Mouse (Mus musculus): ENCODE data around the gene BC035947. TPM values are rescaled to one million over a fixed set of nuclear protein-coding genes. Genes with fewer than 3 reads are reported as not detected.
"Not testable (repeated sequence)": the region's sequence is repeated elsewhere in the genome, so short reads cannot be mapped to it uniquely, and the experiment has no call there.

BC035947 gene
- polyA plus RNA-seq, 1 experiment from 2014 or later, result 0.49 TPM

DNA sequence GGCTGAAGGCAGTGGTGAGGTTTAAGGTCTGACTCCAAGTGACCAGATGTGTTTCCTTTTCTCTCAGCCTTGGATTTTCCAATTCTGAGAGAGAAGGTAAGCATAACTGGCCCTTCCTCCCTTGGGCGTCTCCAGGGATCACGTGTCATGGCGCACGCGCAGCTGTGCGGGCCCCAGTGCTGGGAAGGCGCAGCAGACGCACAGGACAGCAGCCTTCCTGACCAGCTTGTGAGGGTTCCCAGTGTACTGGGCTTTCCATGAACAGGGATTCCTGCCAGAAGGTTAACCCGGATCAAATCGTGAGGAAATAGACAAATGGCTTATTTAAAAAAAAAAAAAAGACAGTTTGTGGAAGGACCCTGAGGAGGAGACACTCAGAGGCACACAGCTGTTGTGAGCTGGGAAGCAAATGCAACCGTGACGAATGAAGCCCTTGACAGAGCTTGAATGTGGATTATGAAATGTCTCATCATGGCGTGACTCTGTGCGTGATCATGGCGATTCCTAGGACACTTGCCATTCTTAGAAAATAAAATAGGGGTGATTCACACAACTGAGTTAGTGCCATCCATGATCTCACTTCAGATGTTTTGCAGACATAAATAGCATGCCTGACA lies 20.3 kb upstream of the BC035947 start:
- no peak overlapping the region for H3K4me2 ChIP-seq (replicated peaks)
- 0 out of 2 replicates have a peak, but pooled peaks cover 4% of the 10 kb centered on the region for H3K4me1 ChIP-seq
- 71% methylated on average over 15 of the region's 15 CpGs for WGBS
- H3K27ac ChIP-seq (replicated peaks), result no peak overlapping the region
- H3K9ac ChIP-seq, result no peak overlapping the region
- H3K9me3 ChIP-seq (replicated peaks), result no peaks in the 10 kb centered on the region
- H3K27me3 ChIP-seq, result 0 out of 2 replicates have a peak, but pooled peaks cover 4% of the 10 kb centered on the region
- no peak overlapping the region for H3K4me3 ChIP-seq (replicated peaks)
- no peaks in the 10 kb centered on the region for H3K36me3 ChIP-seq
- peak; percentile 64; the same call in 1 of the 2 replicates for ATAC-seq (ENCODE audit: insufficient number of reproducible peaks, low FRiP score, low TSS enrichment, low read depth)

DNA sequence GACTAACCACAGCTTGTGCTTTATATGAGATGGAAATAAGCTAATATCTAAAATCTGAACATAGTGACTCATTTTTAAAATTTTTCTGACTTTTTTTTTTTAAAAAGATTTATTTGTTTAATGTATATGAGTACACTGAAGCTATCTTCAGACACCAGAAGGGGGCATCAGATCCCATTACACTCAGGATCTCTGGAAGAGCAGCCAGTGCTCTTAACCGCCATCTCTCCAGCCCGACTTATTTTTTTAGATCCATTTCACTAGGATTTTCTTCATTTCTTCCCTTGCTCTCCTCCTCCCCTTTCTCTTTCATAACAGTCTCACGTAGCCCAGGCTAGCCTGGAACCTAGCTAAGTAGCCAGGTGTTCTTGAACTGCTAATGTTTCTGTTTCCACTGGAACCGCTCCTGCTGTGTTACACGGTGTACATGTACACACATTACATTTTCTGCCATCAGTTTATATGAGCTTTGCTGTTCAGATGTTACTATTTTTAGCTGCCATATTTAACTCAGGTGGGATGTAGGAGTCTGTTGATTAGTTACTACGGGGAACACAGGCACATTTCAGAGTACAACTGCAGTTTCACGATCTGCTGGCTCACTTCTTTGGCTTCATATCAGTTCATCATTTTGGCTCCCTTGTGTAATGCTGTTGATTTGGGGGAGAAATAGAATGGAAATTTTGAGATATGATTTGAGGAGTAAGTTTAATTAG lies 18.7 kb upstream of the BC035947 start:
- Histone ChIP-seq H3K36me3 (no peaks in the 10 kb centered on the region), H3K27me3 (0 out of 2 replicates have a peak, but pooled peaks cover 4% of the 10 kb centered on the region), H3K27ac (replicated peaks) (no peak overlapping the region), H3K9me3 (replicated peaks) (no peaks in the 10 kb centered on the region), H3K4me1 (no peaks in the 10 kb centered on the region), H3K4me3 (replicated peaks) (no peak overlapping the region), H3K9ac (no peak overlapping the region), H3K4me2 (replicated peaks) (no peak overlapping the region)
- ATAC-seq (ENCODE audit: insufficient number of reproducible peaks, low FRiP score, low TSS enrichment, low read depth), result no peak
- WGBS, result 70% methylated on average over 7 of the region's 7 CpGs

DNA sequence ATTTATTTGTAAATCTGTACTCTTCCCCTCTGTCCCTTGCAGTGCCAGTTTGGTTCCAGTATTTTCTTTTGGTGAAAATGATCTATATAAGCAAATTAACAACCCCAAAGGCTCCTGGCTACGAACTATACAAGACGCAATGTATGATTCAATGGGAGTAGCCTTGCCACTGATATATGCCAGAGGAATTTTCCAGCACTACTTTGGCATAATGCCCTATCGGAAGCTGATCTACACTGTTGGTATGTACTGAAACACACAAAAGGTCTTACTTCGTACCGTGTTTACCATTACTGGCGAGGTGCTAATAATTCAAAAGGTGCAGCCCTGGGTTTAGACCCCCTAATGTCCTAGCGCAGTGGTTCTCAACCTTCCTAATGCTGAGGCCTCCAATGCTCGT lies 17.1 kb upstream of the BC035947 start:
- H3K4me1 ChIP-seq, result no peaks in the 10 kb centered on the region
- H3K9me3 ChIP-seq (replicated peaks), result no peaks in the 10 kb centered on the region
- H3K4me2 ChIP-seq (replicated peaks), result no peak overlapping the region
- no peaks in the 10 kb centered on the region for H3K27me3 ChIP-seq
- no peak for ATAC-seq (ENCODE audit: insufficient number of reproducible peaks, low FRiP score, low TSS enrichment, low read depth)
- no peak overlapping the region for H3K27ac ChIP-seq (replicated peaks)
- H3K36me3 ChIP-seq, result no peaks in the 10 kb centered on the region
- WGBS, result 82% methylated on average over 8 of the region's 8 CpGs
- H3K9ac ChIP-seq, result no peak overlapping the region
- no peak overlapping the region for H3K4me3 ChIP-seq (replicated peaks)

DNA sequence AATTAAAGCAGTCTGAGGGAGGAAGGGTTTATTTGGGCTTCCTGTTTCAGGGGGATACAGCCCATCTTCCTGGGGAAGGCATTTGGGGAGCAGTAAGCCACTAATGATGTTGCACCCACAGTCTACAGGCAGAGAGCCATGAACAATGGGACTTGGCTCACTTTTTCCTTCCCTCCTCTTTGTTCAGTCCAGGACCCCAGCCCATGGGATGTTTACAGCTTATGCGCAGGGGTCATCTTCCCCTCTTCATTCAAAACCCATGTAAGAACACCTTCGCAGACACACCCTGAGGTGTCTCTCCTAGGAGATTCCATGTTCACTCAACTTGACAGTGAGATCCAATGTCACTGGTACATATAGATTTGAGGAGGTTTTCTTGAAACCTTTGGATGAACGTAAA lies 16.4 kb upstream of the BC035947 start:
- no peak overlapping the region for H3K4me2 ChIP-seq (replicated peaks)
- H3K9ac ChIP-seq, result no peak overlapping the region
- H3K9me3 ChIP-seq (replicated peaks), result no peaks in the 10 kb centered on the region
- no peak overlapping the region for H3K27ac ChIP-seq (replicated peaks)
- H3K4me1 ChIP-seq, result no peaks in the 10 kb centered on the region
- H3K4me3 ChIP-seq (replicated peaks), result no peak overlapping the region
- whole genome bisulfite sequencing, result 94% methylated on average over 3 of the region's 3 CpGs
- no peaks in the 10 kb centered on the region for H3K27me3 ChIP-seq
- no peak for ATAC-seq (ENCODE audit: insufficient number of reproducible peaks, low FRiP score, low TSS enrichment, low read depth)
- no peaks in the 10 kb centered on the region for H3K36me3 ChIP-seq

DNA sequence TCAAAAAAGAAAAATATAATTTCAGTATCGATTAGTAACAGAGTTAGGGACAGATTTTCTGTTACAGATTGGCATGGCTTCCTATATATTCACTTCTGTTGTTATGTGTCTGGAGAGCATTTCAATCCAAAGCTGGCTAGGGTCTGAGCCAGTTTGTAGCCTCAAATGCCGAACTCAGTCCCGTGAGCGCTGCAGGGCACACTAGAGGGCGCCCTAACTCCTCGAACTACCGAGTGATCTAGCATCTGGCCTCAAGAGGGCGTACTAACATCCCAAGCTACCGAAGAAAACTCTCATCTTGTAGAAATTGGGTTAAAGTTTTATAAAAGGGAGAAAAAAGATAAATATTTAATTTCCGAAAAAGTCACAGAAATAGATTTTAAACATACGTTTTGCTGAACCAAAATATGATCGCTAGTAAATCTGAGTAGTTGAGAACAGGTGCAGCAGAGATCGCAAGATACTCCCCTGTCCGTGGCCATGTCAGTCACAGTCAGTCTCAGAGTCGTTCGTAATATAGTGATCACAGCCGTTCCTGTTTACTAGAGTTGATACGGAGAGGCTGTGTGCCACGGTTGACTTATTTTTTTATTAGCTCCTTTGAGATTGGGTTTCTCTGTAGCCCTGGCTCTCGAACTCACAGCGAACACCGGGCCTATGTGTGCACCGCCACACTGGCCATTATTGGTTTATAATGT lies 13.4 kb upstream of the BC035947 start:
- no peaks in the 10 kb centered on the region for H3K4me1 ChIP-seq
- no peak overlapping the region for H3K27ac ChIP-seq (replicated peaks)
- no peaks in the 10 kb centered on the region for H3K27me3 ChIP-seq
- H3K4me3 ChIP-seq (replicated peaks), result no peak overlapping the region
- H3K36me3 ChIP-seq, result no peaks in the 10 kb centered on the region
- no peak for ATAC-seq (ENCODE audit: insufficient number of reproducible peaks, low FRiP score, low TSS enrichment, low read depth)
- WGBS, result 37% methylated on average over 23 of the region's 23 CpGs
- no peak overlapping the region for H3K4me2 ChIP-seq (replicated peaks)
- H3K9me3 ChIP-seq (replicated peaks), result no peaks in the 10 kb centered on the region
- no peak overlapping the region for H3K9ac ChIP-seq

DNA sequence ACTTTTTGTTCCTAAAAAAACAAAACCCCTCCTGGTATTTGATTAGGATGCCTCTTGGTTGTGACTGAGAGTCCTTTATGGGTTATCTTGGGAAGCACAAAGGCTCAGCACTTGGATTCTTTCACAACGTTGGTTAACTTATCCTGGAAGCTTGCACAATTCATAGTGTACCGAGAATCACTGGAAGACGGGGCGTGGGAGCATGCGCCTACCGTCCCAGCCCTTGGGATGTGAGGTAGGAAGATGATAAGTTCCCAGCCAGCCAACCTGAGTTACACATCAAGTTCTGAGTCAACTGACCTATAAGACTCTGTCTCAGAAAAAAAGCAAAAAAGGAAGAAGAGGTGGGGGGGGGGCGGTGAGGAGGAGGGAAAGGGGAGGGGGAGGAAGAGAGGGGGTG lies 6.9 kb upstream of the BC035947 start:
- Histone ChIP-seq H3K4me2 (replicated peaks) (no peak overlapping the region), H3K36me3 (no peaks in the 10 kb centered on the region), H3K27me3 (no peaks in the 10 kb centered on the region), H3K9ac (no peak overlapping the region), H3K27ac (replicated peaks) (no peak overlapping the region), H3K9me3 (replicated peaks) (no peaks in the 10 kb centered on the region), H3K4me1 (no peaks in the 10 kb centered on the region), H3K4me3 (replicated peaks) (no peak overlapping the region)
- no peak for ATAC-seq (ENCODE audit: insufficient number of reproducible peaks, low FRiP score, low TSS enrichment, low read depth)
- 83% methylated on average over 7 of the region's 7 CpGs for WGBS

DNA sequence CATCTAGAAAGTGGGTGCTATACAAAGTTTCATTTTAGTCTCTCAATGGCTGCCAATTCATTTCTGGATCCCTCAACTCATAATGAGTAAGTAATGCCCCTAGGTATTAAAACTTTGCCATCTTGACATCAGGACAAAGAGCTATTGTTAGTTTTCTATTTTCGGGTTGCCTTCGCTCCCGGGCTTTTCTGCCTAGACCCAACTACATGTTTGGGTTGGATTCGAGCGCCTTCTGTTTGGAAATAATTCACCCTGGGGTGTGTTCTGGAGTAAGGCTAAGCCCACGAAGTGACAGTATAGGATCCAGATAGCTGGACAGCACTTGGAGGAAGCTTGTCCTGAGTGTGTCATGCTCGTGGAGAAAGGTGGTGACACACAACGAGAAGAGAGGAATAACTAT lies 798 bp upstream of the BC035947 start:
- no peak overlapping the region for H3K27ac ChIP-seq (replicated peaks)
- no peak overlapping the region for H3K4me2 ChIP-seq (replicated peaks)
- H3K9ac ChIP-seq, result no peak overlapping the region
- WGBS, result 60% methylated on average over 8 of the region's 8 CpGs
- H3K9me3 ChIP-seq (replicated peaks), result no peaks in the 10 kb centered on the region
- H3K27me3 ChIP-seq, result no peaks in the 10 kb centered on the region
- no peak overlapping the region for H3K4me3 ChIP-seq (replicated peaks)
- no peak for ATAC-seq (ENCODE audit: insufficient number of reproducible peaks, low FRiP score, low TSS enrichment, low read depth)
- H3K4me1 ChIP-seq, result 0 out of 2 replicates have a peak, but pooled peaks cover 4% of the 10 kb centered on the region
- H3K36me3 ChIP-seq, result no peaks in the 10 kb centered on the region

DNA sequence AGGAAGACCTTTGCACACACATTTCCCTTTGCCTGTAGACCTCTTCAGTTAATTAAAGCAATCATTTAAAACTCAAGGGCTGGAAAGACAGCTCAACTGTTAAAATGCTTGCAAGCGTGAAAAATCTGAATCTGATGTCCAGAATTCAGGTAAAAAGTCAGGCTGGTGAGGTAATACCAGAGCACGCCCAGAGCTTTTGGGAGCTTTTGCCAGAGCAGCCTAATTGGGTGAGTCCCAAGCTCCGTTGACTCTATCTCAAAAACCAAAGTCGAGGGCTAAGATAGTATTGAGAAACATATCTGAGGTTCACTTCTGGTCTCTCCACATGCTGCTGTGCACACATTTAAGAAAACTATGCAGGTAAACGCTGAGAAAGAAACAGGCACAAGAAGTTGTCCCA lies 1.1 kb downstream of the BC035947 start, which contains the start of gene Mogat1:
TSS of gene Mogat1 (plus strand) at position 130 of the 400 bp plus-strand sequence.
- no peaks in the 10 kb centered on the region for H3K36me3 ChIP-seq
- peak within 1 kb of the TSS; percentile 27 for H3K4me3 ChIP-seq (replicated peaks)
- WGBS, result 55% methylated on average over 5 of the region's 5 CpGs
- ATAC-seq (ENCODE audit: insufficient number of reproducible peaks, low FRiP score, low TSS enrichment, low read depth), result no peak
- H3K4me2 ChIP-seq (replicated peaks), result peak within 1 kb of the TSS; percentile 53
- H3K4me1 ChIP-seq, result 0 out of 2 replicates have a peak, but pooled peaks cover 4% of the 10 kb centered on the region
- no peak within 1 kb of the TSS for H3K9ac ChIP-seq
- no peaks in the 10 kb centered on the region for H3K9me3 ChIP-seq (replicated peaks)
- H3K27me3 ChIP-seq, result no peaks in the 10 kb centered on the region
- no peak within 1 kb of the TSS for H3K27ac ChIP-seq (replicated peaks)

DNA sequence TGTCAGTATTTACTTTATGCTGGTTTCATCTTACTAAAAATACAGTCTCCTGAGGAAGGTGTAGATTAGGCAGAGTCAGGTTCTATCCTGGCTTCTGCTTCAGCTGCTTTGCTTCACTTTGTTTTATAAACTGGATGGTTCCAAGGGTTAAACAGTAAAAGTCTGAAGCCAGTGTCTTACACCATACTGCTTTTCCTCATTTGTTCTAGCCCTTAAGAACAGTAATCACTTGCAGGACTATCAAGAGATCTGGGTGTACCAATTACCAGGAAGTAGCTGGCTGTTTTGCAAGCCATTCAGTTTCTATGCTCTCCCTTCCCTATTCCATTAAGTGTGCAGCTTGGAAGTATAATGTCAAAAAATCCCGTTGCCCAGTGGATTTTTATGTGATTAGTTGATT lies 4.8 kb downstream of the BC035947 start:
- H3K27ac ChIP-seq (replicated peaks), result no peak overlapping the region
- 44% methylated on average over 1 of the region's 1 CpGs for WGBS

DNA sequence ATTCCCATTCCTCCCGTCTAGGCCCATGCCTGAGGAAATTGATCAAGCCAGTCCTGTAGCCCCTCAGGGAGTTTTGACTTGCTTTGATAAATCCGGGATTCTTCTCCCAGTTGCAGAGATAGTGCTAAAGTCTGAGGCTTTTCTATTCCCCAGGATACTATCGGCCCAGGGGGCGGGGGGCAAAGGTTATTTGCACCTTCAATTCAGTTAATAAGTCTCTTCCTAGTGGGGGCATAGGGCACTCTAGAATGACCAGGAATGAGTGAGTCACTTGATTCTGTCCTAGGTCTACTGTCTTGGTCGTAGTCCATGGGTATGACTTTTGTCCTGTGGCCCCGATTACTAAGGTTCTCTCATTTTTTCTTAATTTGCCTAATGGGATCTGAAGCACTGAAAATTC lies 9.4 kb downstream of the BC035947 start:
- Histone ChIP-seq H3K9me3 (replicated peaks) (no peaks in the 10 kb centered on the region), H3K27me3 (no peaks in the 10 kb centered on the region), H3K4me2 (replicated peaks) (no peak overlapping the region), H3K27ac (replicated peaks) (no peak overlapping the region), H3K9ac (no peak overlapping the region), H3K36me3 (no peaks in the 10 kb centered on the region), H3K4me1 (no peaks in the 10 kb centered on the region), H3K4me3 (replicated peaks) (no peak overlapping the region)
- 81% methylated on average over 6 of the region's 6 CpGs for WGBS
- ATAC-seq (ENCODE audit: insufficient number of reproducible peaks, low FRiP score, low TSS enrichment, low read depth), result no peak

More for the DNA sequence above, 4.8 kb downstream of the BC035947 start:
- H3K4me3 ChIP-seq (replicated peaks), result no peak overlapping the region
- no peaks in the 10 kb centered on the region for H3K27me3 ChIP-seq
- H3K4me1 ChIP-seq, result 0 out of 2 replicates have a peak, but pooled peaks cover 4% of the 10 kb centered on the region
- H3K36me3 ChIP-seq, result no peaks in the 10 kb centered on the region
- no peak for ATAC-seq (ENCODE audit: insufficient number of reproducible peaks, low FRiP score, low TSS enrichment, low read depth)
- no peak overlapping the region for H3K9ac ChIP-seq
- H3K9me3 ChIP-seq (replicated peaks), result no peaks in the 10 kb centered on the region
- no peak overlapping the region for H3K4me2 ChIP-seq (replicated peaks)

DNA sequence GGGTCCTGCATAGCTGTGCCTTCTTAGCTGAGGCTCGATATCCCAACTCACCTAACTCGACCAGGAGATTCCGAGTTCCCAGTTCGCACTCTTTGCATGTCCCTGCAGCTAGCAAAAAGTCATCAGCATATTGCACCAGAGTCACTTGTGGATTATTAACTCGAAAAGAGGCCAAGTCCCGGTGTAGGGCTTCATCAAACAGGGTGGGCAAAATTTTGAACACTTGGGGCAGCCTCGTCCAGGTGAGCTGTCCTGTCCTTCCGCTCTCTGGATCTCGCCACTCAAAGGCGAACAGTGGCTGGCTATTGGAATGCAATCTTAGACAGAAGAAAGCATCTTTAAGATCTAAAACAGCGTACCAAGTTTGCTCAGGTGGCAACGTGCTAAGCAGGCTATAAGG lies 10.1 kb downstream of the BC035947 start:
- not testable (repeated sequence) for H3K9me3 ChIP-seq (replicated peaks)
- 91% methylated on average over 12 of the region's 12 CpGs for WGBS

More for the DNA sequence above, 10.1 kb downstream of the BC035947 start:
- not testable (repeated sequence) for H3K27me3 ChIP-seq; H3K4me1 ChIP-seq; H3K4me2 ChIP-seq (replicated peaks); ATAC-seq (ENCODE audit: insufficient number of reproducible peaks, low FRiP score, low TSS enrichment, low read depth); H3K4me3 ChIP-seq (replicated peaks); H3K9ac ChIP-seq; H3K27ac ChIP-seq (replicated peaks); H3K36me3 ChIP-seq
